Mouse (Mus musculus) cerebellum, adult 11-12 months (tissue): ENCODE measurements around the gene Cntnap5c.

Source experiments
- DNase-seq: peaks from one replicate; pipeline ENCODE4 v3.0.0; 2022

Gene Cntnap5c

DNA sequence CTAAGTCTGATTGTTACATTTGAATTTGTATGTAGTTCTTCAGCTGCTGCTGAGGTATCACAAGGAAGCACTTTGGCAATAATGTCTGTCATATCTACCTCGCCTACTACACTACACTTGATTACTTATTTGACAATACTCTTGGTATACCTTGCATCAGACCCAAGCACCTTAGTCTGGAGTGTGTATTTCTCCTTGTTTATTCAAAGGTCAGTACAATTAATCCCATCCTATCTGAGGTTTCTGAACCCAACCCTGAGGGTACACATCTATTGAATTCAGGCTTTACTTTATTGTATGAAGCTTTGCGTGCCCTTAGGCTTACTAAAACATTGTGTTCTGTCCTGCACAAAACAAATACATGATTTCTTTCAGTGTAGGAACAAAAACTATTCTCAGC is 235.1 kb downstream of the Cntnap5c start:
- DNase-seq, result no peak

DNA sequence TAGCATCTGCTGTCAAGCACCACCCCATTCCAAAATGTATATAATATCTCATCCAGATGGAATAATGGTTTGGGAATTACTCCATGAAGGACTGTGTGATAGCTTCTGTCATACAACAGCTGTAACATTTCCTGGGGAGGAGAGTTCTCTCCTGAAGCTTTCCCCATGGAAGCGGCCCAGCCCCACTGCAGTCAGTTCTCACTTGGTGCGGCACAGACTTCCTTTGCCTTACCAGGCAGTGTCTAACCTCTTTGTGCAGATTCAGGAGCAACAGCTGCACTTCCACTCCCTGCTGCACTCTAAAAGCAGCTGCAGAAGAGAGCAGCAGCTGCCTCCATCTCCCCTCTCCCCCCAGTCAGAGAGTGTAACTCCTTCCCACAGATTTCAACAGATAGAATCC is 271.8 kb downstream of the Cntnap5c start:
- no peak for DNase-seq

GRCm38 (mm10) chr17:58045149-58045548 is 275.8 kb downstream of the Cntnap5c start:
- DNase-seq, result no peak

GRCm38 (mm10) chr17:58069912-58070311 is 300.5 kb downstream of the Cntnap5c start:
- no peak for DNase-seq

GRCm38 (mm10) chr17:58082676-58083075 is 313.3 kb downstream of the Cntnap5c start:
- DNase-seq, result no peak

DNA sequence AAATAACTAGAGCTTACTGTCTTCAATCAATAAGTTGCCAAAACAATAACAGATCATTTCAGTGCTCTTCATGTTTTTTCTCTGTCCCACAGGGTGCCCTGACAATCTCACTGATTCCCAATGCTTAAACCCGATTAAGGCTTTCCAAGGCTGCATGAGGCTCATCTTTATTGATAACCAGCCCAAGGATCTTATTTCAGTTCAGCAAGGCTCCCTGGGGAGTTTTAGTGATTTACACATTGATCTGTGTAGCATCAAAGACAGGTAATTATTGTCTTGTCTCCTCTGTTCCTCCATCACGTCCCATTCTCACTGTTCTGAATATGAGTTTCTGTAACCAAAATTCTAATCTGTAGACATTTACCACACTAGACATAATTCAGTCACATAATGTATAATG is 335.1 kb downstream of the Cntnap5c start:
- no peak for DNase-seq

GRCm38 (mm10) chr17:58107901-58108300 is 338.5 kb downstream of the Cntnap5c start:
- DNase-seq, result no peak

GRCm38 (mm10) chr17:58108335-58108734 is 339.0 kb downstream of the Cntnap5c start:
- no peak for DNase-seq

- DNase-seq, result no peak
These were observed 417.8 kb downstream of the Cntnap5c start for GRCm38 (mm10) chr17:58187171-58187570.

DNA sequence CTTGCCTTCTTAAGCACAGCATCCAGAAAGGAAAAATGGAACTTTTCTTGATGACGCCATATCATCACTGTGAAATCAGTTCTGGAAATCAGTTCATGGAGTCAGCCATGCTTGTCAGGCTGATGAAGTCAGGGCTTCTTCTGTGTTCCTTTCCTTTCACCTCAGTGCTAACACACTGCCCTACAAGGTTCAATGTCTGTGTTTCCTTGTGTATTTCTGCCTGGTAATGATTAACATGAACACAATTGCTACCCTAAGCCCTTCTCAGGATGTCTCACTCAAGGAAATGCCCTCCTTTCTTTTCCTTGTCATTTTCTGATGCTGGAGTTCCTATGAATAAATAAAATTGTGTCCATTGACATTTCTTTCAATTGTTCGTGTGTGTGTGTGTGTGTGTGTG is 431.8 kb downstream of the Cntnap5c start:
- DNase-seq, result no peak

- no peak for DNase-seq
These were observed 498.7 kb downstream of the Cntnap5c start for GRCm38 (mm10) chr17:58268058-58268457.

DNA sequence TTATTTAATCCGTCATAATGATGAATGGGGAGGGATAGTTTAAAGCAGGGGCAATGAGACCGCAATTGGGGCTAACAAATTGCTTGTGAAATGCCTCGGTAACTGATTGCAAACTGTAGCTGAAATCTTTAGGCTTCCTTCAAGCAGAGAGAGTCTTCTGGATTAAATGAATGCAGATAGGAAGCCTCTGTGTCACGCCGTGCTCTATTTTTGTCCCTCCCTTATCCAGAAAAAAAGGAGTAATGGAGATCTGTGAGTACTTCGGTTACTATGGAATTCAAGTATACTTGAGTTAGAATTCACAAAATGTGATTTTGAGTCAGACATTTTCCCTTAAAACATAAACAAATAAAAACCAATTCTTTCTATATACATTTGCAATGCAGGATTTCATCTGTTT is 581.9 kb downstream of the Cntnap5c start:
- no peak for DNase-seq

GRCm38 (mm10) chr17:58356224-58356623 is 586.9 kb downstream of the Cntnap5c start:
- DNase-seq, result no peak

DNA sequence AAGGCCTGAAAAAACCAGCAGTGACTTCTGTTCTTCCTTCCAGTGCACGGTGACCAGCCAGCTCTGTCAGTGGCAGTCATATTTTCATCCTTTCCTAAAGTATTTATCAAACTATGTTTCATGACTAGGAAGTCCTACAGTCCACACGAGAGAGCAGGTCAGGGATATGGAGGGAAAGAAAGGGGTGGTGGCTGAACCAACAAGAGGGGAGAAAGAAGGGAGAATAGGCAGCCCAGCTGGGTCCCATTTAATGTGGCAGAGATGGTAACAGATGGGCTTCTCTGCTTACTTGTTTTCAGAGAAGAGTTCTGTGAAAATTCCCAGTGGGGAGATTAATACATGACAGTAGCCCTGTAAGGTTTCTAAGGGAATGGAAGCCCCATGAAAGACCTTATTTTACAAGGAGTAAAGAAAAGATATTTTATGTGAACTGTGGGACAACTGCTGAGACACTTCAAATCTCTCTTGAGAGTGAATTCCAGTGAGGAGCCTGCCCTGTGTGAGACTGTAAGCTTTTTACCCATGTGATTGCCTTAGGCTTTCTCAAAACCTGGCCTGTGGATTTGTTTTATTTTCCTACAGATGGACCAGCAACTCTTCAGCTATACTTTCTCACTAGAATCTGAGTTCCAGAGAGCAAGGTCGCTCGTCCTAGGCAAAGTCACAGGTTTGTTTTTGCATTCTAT is 594.4 kb downstream of the Cntnap5c start:
- DNase-seq, result no peak

DNA sequence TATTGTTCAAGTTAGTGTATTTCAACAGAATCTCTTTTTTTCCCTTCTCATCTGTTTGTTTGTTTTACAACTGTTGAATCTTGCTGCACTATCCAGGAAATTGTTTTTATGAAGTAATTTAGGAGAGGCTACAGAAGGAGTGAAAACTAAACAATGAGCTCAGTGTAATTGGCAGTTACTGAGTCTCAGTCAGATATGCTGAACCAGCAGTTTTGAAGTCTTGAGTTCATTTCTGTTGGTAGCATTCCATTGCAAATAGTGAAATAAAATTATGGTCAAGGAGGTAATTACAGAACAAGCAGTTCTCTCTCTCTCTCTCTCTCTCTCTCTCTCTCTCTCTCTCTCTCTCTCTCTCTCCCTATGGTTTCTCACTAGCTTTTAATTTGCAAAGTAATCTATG is 600.7 kb downstream of the Cntnap5c start:
- no peak for DNase-seq

DNA sequence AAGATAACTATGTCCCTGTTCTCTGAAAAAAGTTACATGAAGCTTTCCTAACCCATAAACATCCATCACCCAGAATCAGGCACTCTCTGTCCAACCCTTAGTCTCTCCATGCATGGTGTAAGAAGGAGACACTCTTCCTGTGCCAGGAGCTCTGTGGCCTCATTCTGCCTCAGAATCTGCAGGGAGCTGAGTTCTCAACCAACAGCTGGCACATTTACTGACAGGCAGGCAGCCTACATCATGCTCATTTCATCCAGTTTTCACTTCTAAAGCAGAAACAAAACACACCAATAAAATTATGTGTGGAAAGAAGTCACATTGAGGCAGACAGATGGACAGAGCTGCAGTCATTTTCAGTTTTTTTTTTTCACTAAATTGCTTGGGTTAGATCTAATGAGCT is 638.4 kb downstream of the Cntnap5c start:
- DNase-seq, result no peak

- no peak for DNase-seq
These were observed 639.4 kb downstream of the Cntnap5c start for GRCm38 (mm10) chr17:58408756-58409155.

GRCm38 (mm10) chr17:58437443-58437842 is 668.1 kb downstream of the Cntnap5c start:
- DNase-seq, result no peak
